Mouse (Mus musculus) layer of hippocampus, adult 9-10 months (tissue): Measurements from ENCODE around the gene Rbbp9.
"Not testable (repeated sequence)": the region's sequence is repeated elsewhere in the genome, so short reads cannot be mapped to it uniquely, and the experiment has no call there.

Experiments used
- DNase-seq: peaks from one replicate; pipeline ENCODE4 v3.0.0; 2022; ENCODE audit warnings: low spot score

The Rbbp9 gene

GRCm38 (mm10) chr2:144550529-144550928 is at the start of gene Rbbp9:
Gene Rbbp9, minus strand, starts transcription at chr2:144550869.
- DNase-seq: peak; percentile 55

- peak; percentile 68 for DNase-seq
These were observed 49.4 kb upstream of the Rbbp9 start, which contains the start of gene Dtd1 for GRCm38 (mm10) chr2:144599831-144600687. Gene Dtd1, plus strand, starts transcription at chr2:144599897.

GRCm38 (mm10) chr2:144598006-144598405 is 47.3 kb upstream of the Rbbp9 start:
- no peak for DNase-seq

- DNase-seq: peak; percentile 65
These were observed 43.4 kb upstream of the Rbbp9 start, which contains the start of gene Smim26 for GRCm38 (mm10) chr2:144593951-144594651. Gene Smim26, plus strand, starts transcription at chr2:144594054.

- DNase-seq: not testable (repeated sequence)
These were observed 42.4 kb upstream of the Rbbp9 start for GRCm38 (mm10) chr2:144593036-144593435.

GRCm38 (mm10) chr2:144588723-144589122 is 38.1 kb upstream of the Rbbp9 start:
- DNase-seq: no peak

- peak; percentile 98 for DNase-seq
These were observed 5.3 kb upstream of the Rbbp9 start, which contains the start of gene Sec23b for GRCm38 (mm10) chr2:144555820-144556552. Gene Sec23b, plus strand, starts transcription at chr2:144556229.

- DNase-seq: peak; percentile 4
These were observed 4.7 kb upstream of the Rbbp9 start for GRCm38 (mm10) chr2:144555286-144555819.

- DNase-seq: no peak
These were observed 3.2 kb upstream of the Rbbp9 start for GRCm38 (mm10) chr2:144553905-144554304.

- DNase-seq: no peak
These were observed 3.1 kb downstream of the Rbbp9 start for GRCm38 (mm10) chr2:144547559-144547958.

- DNase-seq: no peak
These were observed 5.2 kb downstream of the Rbbp9 start for GRCm38 (mm10) chr2:144545481-144545880.

GRCm38 (mm10) chr2:144545061-144545460 is 5.6 kb downstream of the Rbbp9 start:
- no peak for DNase-seq

- DNase-seq: no peak
These were observed 6.0 kb downstream of the Rbbp9 start for GRCm38 (mm10) chr2:144544630-144545029.

- no peak for DNase-seq
These were observed 7.0 kb downstream of the Rbbp9 start for GRCm38 (mm10) chr2:144543670-144544069.

GRCm38 (mm10) chr2:144541246-144541645 is 9.4 kb downstream of the Rbbp9 start:
- no peak for DNase-seq

- DNase-seq: no peak
These were observed 13.5 kb downstream of the Rbbp9 start for GRCm38 (mm10) chr2:144537123-144537522.

GRCm38 (mm10) chr2:144527821-144528174 is 22.9 kb downstream of the Rbbp9 start:
- no peak for DNase-seq

GRCm38 (mm10) chr2:144526981-144527820 is 23.5 kb downstream of the Rbbp9 start, which contains the start of the genes Dzank1 and Polr3f:
Gene Dzank1, minus strand, starts transcription at chr2:144527414.
Gene Polr3f, plus strand, starts transcription at chr2:144527718.
- DNase-seq: peak; percentile 99

GRCm38 (mm10) chr2:144525856-144526255 is 24.8 kb downstream of the Rbbp9 start:
- no peak for DNase-seq

GRCm38 (mm10) chr2:144519772-144520171 is 30.9 kb downstream of the Rbbp9 start:
- DNase-seq: no peak

- DNase-seq: no peak
These were observed 36.0 kb downstream of the Rbbp9 start for GRCm38 (mm10) chr2:144514619-144515018.
